Mouse (Mus musculus): ENCODE data around the gene Scyl3. TPM values are rescaled to one million over a fixed set of nuclear protein-coding genes. Genes with fewer than 3 reads are reported as not detected.
A peak's percentile ranks its signal among the peaks of the same experiment; 100 is the strongest.

Gene Scyl3
- polyA plus RNA-seq, 1 experiment: 6.3 TPM

GRCm38 (mm10) chr1:163929636-163930457 lies 947 bp downstream of the Scyl3 start:
- Histone ChIP-seq H3K27ac (replicated peaks; ENCODE audit: low read depth, low read length) (peak overlapping the region; percentile 76), H3K4me3 (ENCODE audit: insufficient read depth, low read depth, low read length) (peak overlapping the region; percentile 96), H3K4me1 (ENCODE audit: control insufficient read depth, insufficient read depth, insufficient read length, low read length) (no peaks in the 10 kb centered on the region; the same call in none of the 2 replicates)

- H3K27ac ChIP-seq (replicated peaks; ENCODE audit: low read depth, low read length): no peak overlapping the region
- no peaks in the 10 kb centered on the region; the same call in none of the 2 replicates for H3K4me1 ChIP-seq (ENCODE audit: control insufficient read depth, insufficient read depth, insufficient read length, low read length)
- peak overlapping the region; percentile 96 for H3K4me3 ChIP-seq (ENCODE audit: insufficient read depth, low read depth, low read length)
Observed at GRCm38 (mm10) chr1:163930458-163930794, 1.5 kb downstream of the Scyl3 start.

GRCm38 (mm10) chr1:163931801-163932200 lies 2.9 kb downstream of the Scyl3 start:
- Histone ChIP-seq H3K27ac (replicated peaks; ENCODE audit: low read depth, low read length) (no peak overlapping the region), H3K4me1 (ENCODE audit: control insufficient read depth, insufficient read depth, insufficient read length, low read length) (no peaks in the 10 kb centered on the region; the same call in none of the 2 replicates), H3K4me3 (ENCODE audit: insufficient read depth, low read depth, low read length) (no peak overlapping the region)

- no peak overlapping the region for H3K27ac ChIP-seq (replicated peaks; ENCODE audit: low read depth, low read length)
- H3K4me3 ChIP-seq (ENCODE audit: insufficient read depth, low read depth, low read length): no peak overlapping the region
Observed at GRCm38 (mm10) chr1:163934591-163934990, 5.7 kb downstream of the Scyl3 start.

GRCm38 (mm10) chr1:163942056-163942455 lies 13.2 kb downstream of the Scyl3 start:
- Histone ChIP-seq H3K4me3 (ENCODE audit: insufficient read depth, low read depth, low read length) (no peak overlapping the region), H3K4me1 (ENCODE audit: control insufficient read depth, insufficient read depth, insufficient read length, low read length) (no peaks in the 10 kb centered on the region), H3K27ac (replicated peaks; ENCODE audit: low read depth, low read length) (no peak overlapping the region)

More at GRCm38 (mm10) chr1:163934591-163934990, 5.7 kb downstream of the Scyl3 start:
- H3K4me1 ChIP-seq (ENCODE audit: control insufficient read depth, insufficient read depth, insufficient read length, low read length): no peaks in the 10 kb centered on the region; the same call in none of the 2 replicates

- Histone ChIP-seq H3K4me3 (ENCODE audit: insufficient read depth, low read depth, low read length) (no peak overlapping the region), H3K27ac (replicated peaks; ENCODE audit: low read depth, low read length) (no peak overlapping the region)
Observed at GRCm38 (mm10) chr1:163953396-163953795, 24.5 kb downstream of the Scyl3 start.

GRCm38 (mm10) chr1:163958036-163958435 lies 29.1 kb downstream of the Scyl3 start:
- Histone ChIP-seq H3K4me3 (ENCODE audit: insufficient read depth, low read depth, low read length) (no peak overlapping the region), H3K27ac (replicated peaks; ENCODE audit: low read depth, low read length) (no peak overlapping the region), H3K4me1 (ENCODE audit: control insufficient read depth, insufficient read depth, insufficient read length, low read length) (no peaks in the 10 kb centered on the region)

More at GRCm38 (mm10) chr1:163953396-163953795, 24.5 kb downstream of the Scyl3 start:
- no peaks in the 10 kb centered on the region for H3K4me1 ChIP-seq (ENCODE audit: control insufficient read depth, insufficient read depth, insufficient read length, low read length)

GRCm38 (mm10) chr1:163964008-163964689 lies 35.2 kb downstream of the Scyl3 start:
- Histone ChIP-seq H3K4me3 (ENCODE audit: insufficient read depth, low read depth, low read length) (no peak overlapping the region), H3K27ac (replicated peaks; ENCODE audit: low read depth, low read length) (no peak overlapping the region), H3K4me1 (ENCODE audit: control insufficient read depth, insufficient read depth, insufficient read length, low read length) (no peaks in the 10 kb centered on the region)

- Histone ChIP-seq H3K27ac (replicated peaks; ENCODE audit: low read depth, low read length) (no peak overlapping the region), H3K4me3 (ENCODE audit: insufficient read depth, low read depth, low read length) (no peak overlapping the region)
Observed at GRCm38 (mm10) chr1:163974471-163974870, 45.6 kb downstream of the Scyl3 start.

GRCm38 (mm10) chr1:163975088-163975487 lies 46.2 kb downstream of the Scyl3 start:
- H3K4me3 ChIP-seq (ENCODE audit: insufficient read depth, low read depth, low read length): no peak overlapping the region
- H3K27ac ChIP-seq (replicated peaks; ENCODE audit: low read depth, low read length): no peak overlapping the region
- H3K4me1 ChIP-seq (ENCODE audit: control insufficient read depth, insufficient read depth, insufficient read length, low read length): no peaks in the 10 kb centered on the region

More at GRCm38 (mm10) chr1:163974471-163974870, 45.6 kb downstream of the Scyl3 start:
- no peaks in the 10 kb centered on the region for H3K4me1 ChIP-seq (ENCODE audit: control insufficient read depth, insufficient read depth, insufficient read length, low read length)

GRCm38 (mm10) chr1:163976515-163976914 lies 47.6 kb downstream of the Scyl3 start:
- no peaks in the 10 kb centered on the region for H3K4me1 ChIP-seq (ENCODE audit: control insufficient read depth, insufficient read depth, insufficient read length, low read length)
- H3K4me3 ChIP-seq (ENCODE audit: insufficient read depth, low read depth, low read length): no peak overlapping the region
- H3K27ac ChIP-seq (replicated peaks; ENCODE audit: low read depth, low read length): no peak overlapping the region

GRCm38 (mm10) chr1:163992371-163992770 lies 63.5 kb downstream of the Scyl3 start:
- no peak overlapping the region for H3K27ac ChIP-seq (replicated peaks; ENCODE audit: low read depth, low read length)
- H3K4me1 ChIP-seq (ENCODE audit: control insufficient read depth, insufficient read depth, insufficient read length, low read length): no peaks in the 10 kb centered on the region
- H3K4me3 ChIP-seq (ENCODE audit: insufficient read depth, low read depth, low read length): no peak overlapping the region

GRCm38 (mm10) chr1:163994173-163994720 lies 65.3 kb downstream of the Scyl3 start:
- H3K4me1 ChIP-seq (ENCODE audit: control insufficient read depth, insufficient read depth, insufficient read length, low read length): no peaks in the 10 kb centered on the region

GRCm38 (mm10) chr1:163994721-163995608 lies 66.1 kb downstream of the Scyl3 start, which contains the start of the genes BC055324 and Mettl18:
TSS of gene BC055324 (minus strand) at chr1:163994796.
TSS of gene Mettl18 (plus strand) at chr1:163994889.
- peak within 1 kb of the TSS; percentile 92 for H3K27ac ChIP-seq (replicated peaks; ENCODE audit: low read depth, low read length)
- no peaks in the 10 kb centered on the region for H3K4me1 ChIP-seq (ENCODE audit: control insufficient read depth, insufficient read depth, insufficient read length, low read length)
- peak within 1 kb of the TSS; percentile 96 for H3K4me3 ChIP-seq (ENCODE audit: insufficient read depth, low read depth, low read length)

More at GRCm38 (mm10) chr1:163994173-163994720, 65.3 kb downstream of the Scyl3 start:
- Histone ChIP-seq H3K4me3 (ENCODE audit: insufficient read depth, low read depth, low read length) (peak overlapping the region; percentile 96), H3K27ac (replicated peaks; ENCODE audit: low read depth, low read length) (no peak overlapping the region)

Data from brown adipose tissue, adult 24 weeks (tissue).